Mouse (Mus musculus): ENCODE results near the gene Ddi2. TPM values are rescaled to one million over a fixed set of nuclear protein-coding genes. Genes with fewer than 3 reads are reported as not detected.
"Not testable (repeated sequence)": the region's sequence is repeated elsewhere in the genome, so short reads cannot be mapped to it uniquely, and the experiment has no call there.

The Ddi2 gene
- polyA plus RNA-seq (2016; fragmentation: Nextera tagmentation; extraction: Ambion mirVana), result 28.1 and 31.8 TPM in 2 replicates

GRCm38 (mm10) chr4:141722731-141723672 is at the start of gene Ddi2:
TSS of gene Ddi2 (minus strand) at chr4:141723419.
- H3K27me3 ChIP-seq (replicated peaks; ENCODE audit: low read depth, poor library complexity, severe bottlenecking), result no peaks in the 10 kb centered on the region
- under 1% methylated on average over 105 of the region's 105 CpGs for WGBS
- peak; percentile 94 for DNase-seq (ENCODE audit: low spot score)
- peaks cover 17% of the 10 kb centered on the region for H3K36me3 ChIP-seq (replicated peaks)
- peaks cover 29% of the 10 kb centered on the region for H3K4me1 ChIP-seq
- peak within 1 kb of the TSS; percentile 97 for H3K27ac ChIP-seq (replicated peaks)
- peak within 1 kb of the TSS; percentile 100 for H3K4me3 ChIP-seq
- H3K9me3 ChIP-seq, result no peaks in the 10 kb centered on the region

DNA sequence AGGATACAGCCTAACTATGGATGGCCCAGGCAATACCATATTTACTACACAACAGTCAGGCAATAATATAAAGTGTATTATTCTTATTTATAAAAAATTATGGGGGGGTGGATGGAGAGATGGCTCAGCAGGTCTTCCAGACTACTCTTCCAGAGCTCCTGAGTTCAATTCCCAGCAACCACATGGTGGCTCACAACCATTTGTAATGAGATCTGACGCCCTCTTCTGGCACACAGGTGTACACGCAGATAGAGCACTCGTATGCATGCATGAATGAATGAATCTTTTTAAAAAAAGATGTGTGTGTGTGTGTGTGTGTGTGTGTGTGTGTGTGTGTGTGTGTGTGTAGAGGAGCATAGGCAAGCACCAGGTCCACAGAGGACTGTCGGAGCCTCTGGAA is 49.8 kb upstream of the Ddi2 start:
- WGBS, result 80% methylated on average over 4 of the region's 4 CpGs
- not testable (repeated sequence) for H3K4me1 ChIP-seq; DNase-seq (ENCODE audit: low spot score); H3K9me3 ChIP-seq; H3K27me3 ChIP-seq (replicated peaks; ENCODE audit: low read depth, poor library complexity, severe bottlenecking); H3K27ac ChIP-seq (replicated peaks); H3K4me3 ChIP-seq
- H3K36me3 ChIP-seq (replicated peaks), result peaks cover 98% of the 10 kb centered on the region

DNA sequence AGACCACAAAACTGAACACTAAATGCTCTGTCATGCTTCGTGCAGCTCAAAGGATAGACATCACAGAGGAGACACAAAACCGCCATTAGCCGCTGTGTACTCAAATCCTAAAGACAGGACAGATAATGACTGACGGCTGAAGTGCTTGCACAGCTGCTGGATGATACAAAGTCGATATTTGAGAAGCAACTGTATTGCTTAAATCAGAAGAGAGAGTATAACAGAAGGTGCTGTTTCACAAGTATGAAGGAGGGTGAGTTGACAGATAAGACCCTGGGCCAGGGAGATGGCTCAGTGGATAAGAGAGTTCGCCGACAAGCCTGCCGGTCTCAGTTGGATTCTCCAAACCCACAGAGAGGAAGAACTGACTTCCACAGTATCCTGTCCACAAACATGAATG is 48.6 kb upstream of the Ddi2 start:
- Histone ChIP-seq H3K9me3 (no peaks in the 10 kb centered on the region), H3K27me3 (replicated peaks; ENCODE audit: low read depth, poor library complexity, severe bottlenecking) (no peaks in the 10 kb centered on the region), H3K4me1 (no peaks in the 10 kb centered on the region), H3K4me3 (no peak overlapping the region), H3K36me3 (replicated peaks) (peaks cover 99% of the 10 kb centered on the region), H3K27ac (replicated peaks) (no peak overlapping the region)
- 96% methylated on average over 8 of the region's 8 CpGs for WGBS
- DNase-seq (ENCODE audit: low spot score), result no peak

DNA sequence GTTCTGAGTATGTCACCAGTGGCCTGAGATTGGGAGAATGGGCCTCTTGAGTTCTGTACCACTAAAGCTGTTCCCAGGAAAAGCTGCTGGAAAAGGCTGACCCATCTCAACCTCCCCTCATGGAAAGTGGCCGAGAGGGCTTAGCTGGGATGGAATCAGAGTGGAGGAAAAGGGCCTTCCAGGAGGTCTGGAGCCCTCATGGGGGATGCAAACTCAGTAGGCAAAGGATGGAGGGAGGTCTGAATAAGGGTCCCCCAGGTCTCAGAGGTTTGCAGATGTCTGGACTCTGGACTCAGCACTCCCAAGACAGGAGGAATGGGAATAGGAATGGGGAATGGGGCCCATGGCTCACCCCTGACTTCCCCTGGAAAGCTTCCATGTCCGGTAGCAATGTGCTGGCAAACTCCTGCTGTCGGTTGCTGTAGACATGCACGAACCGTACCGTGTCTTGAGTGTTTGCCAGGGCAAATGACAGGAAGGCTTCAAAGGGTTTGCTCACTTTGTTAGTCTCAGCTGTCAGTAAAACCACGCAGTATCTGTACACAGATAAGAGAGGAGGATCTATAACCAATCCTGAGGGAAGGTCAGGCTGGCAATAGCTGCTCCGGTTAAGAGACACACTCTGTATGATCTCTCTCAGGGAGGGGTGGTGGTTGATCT is 46.4 kb upstream of the Ddi2 start:
- Histone ChIP-seq H3K9me3 (no peaks in the 10 kb centered on the region), H3K4me3 (no peak overlapping the region), H3K4me1 (no peaks in the 10 kb centered on the region), H3K36me3 (replicated peaks) (peaks cover 96% of the 10 kb centered on the region), H3K27ac (replicated peaks) (no peak overlapping the region), H3K27me3 (replicated peaks; ENCODE audit: low read depth, poor library complexity, severe bottlenecking) (no peaks in the 10 kb centered on the region)
- WGBS, result 95% methylated on average over 8 of the region's 8 CpGs
- DNase-seq (ENCODE audit: low spot score), result no peak

DNA sequence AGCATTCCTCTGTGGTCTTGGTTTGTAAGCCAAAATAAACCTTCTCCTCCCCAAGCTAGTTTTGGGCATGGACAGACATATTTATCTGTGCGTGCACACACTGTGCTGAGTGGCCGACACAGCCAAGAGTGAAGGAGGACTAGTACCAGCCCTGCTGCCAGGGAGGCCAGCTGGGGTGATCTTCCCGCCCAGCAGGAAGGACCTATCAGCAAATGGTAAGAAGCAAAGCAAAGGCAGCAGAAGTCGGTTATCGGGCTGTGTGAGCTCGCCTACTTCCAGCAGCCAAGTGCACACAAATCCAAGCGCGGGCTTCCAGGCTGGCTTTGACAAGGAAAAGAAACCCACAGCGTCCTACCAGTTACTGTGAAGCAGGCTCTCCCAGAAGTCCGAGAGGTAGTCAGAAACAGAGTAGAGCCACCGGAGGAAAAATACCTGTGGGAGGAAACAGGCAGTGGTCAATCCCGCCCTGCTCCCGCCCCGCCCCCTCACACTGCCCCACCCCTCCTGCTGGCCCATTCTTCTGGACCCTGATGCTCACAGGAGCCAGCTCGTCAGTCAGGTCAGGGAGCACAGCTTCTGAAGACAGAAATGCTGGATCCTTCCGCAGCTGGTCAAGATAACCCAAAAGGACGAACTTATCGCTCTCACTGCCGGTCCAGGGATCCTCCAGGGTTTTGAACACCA is 44.3 kb upstream of the Ddi2 start:
- no peak for DNase-seq (ENCODE audit: low spot score)
- no peak overlapping the region for H3K27ac ChIP-seq (replicated peaks)
- peaks cover 96% of the 10 kb centered on the region for H3K36me3 ChIP-seq (replicated peaks)

GRCm38 (mm10) chr4:141766668-141767352 is 43.6 kb upstream of the Ddi2 start:
- Histone ChIP-seq H3K4me3 (no peak overlapping the region), H3K36me3 (replicated peaks) (peaks cover 96% of the 10 kb centered on the region)
- no peak for DNase-seq (ENCODE audit: low spot score)

More for the DNA sequence above, 44.3 kb upstream of the Ddi2 start:
- 79% methylated on average over 19 of the region's 19 CpGs for WGBS
- no peak overlapping the region for H3K4me3 ChIP-seq
- H3K9me3 ChIP-seq, result no peaks in the 10 kb centered on the region
- no peaks in the 10 kb centered on the region for H3K27me3 ChIP-seq (replicated peaks; ENCODE audit: low read depth, poor library complexity, severe bottlenecking)
- H3K4me1 ChIP-seq, result no peaks in the 10 kb centered on the region

DNA sequence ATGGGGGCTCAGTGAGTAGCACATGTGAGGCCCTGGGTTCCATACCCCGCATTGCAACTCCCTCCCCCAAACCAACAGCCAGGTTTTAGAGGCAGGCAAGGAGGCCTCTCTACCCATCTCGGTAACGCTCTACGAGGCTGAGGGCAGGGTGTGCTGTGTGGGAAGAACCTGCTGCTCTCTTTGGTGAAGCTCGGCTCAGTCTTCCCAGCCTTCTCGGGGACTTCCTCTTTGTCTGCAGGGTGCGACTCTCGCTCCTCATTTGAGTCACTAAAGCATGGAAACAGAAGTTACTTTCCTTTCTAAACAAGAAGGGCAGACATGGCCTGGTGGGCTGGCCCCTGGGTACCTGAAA is 43.1 kb upstream of the Ddi2 start:
- Histone ChIP-seq H3K36me3 (replicated peaks) (peaks cover 95% of the 10 kb centered on the region), H3K4me1 (no peaks in the 10 kb centered on the region), H3K27me3 (replicated peaks; ENCODE audit: low read depth, poor library complexity, severe bottlenecking) (no peaks in the 10 kb centered on the region), H3K27ac (replicated peaks) (no peak overlapping the region), H3K4me3 (no peak overlapping the region), H3K9me3 (no peaks in the 10 kb centered on the region)
- 94% methylated on average over 8 of the region's 8 CpGs for WGBS
- DNase-seq (ENCODE audit: low spot score), result no peak

More at GRCm38 (mm10) chr4:141766668-141767352, 43.6 kb upstream of the Ddi2 start:
- Histone ChIP-seq H3K27me3 (replicated peaks; ENCODE audit: low read depth, poor library complexity, severe bottlenecking) (no peaks in the 10 kb centered on the region), H3K4me1 (no peaks in the 10 kb centered on the region), H3K9me3 (no peaks in the 10 kb centered on the region), H3K27ac (replicated peaks) (no peak overlapping the region)
- 84% methylated on average over 19 of the region's 19 CpGs for WGBS

DNA sequence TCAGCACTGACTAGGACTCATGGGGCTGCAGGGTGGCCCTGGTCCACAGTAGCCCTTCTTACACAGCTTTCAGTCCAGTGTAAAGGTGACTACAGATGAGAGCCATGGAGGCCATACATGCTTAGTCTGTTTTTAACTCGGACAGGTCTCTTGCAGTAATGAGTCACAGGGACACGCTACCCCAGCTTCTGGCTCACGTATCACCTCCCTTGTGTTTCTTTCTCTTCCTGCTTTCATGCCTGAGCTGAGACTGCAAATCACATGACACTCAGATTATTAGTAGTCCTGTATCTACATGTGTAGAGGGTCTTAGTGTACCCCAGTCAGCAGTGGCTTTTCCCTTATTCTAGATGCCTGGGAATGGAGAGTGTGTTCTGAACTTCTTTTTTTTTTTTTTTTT is 41.8 kb upstream of the Ddi2 start:
- Histone ChIP-seq H3K36me3 (replicated peaks) (peaks cover 92% of the 10 kb centered on the region), H3K4me1 (no peaks in the 10 kb centered on the region), H3K27me3 (replicated peaks; ENCODE audit: low read depth, poor library complexity, severe bottlenecking) (no peaks in the 10 kb centered on the region), H3K27ac (replicated peaks) (no peak overlapping the region), H3K4me3 (no peak overlapping the region), H3K9me3 (no peaks in the 10 kb centered on the region)
- DNase-seq (ENCODE audit: low spot score), result no peak
- whole genome bisulfite sequencing, result 95% methylated on average over 3 of the region's 3 CpGs

- no peak overlapping the region for H3K4me3 ChIP-seq
- H3K4me1 ChIP-seq, result no peaks in the 10 kb centered on the region
- no peaks in the 10 kb centered on the region for H3K27me3 ChIP-seq (replicated peaks; ENCODE audit: low read depth, poor library complexity, severe bottlenecking)
- no peak overlapping the region for H3K27ac ChIP-seq (replicated peaks)
- no peaks in the 10 kb centered on the region for H3K9me3 ChIP-seq
- DNase-seq (ENCODE audit: low spot score), result no peak
- whole genome bisulfite sequencing, result 92% methylated on average over 12 of the region's 12 CpGs
- H3K36me3 ChIP-seq (replicated peaks), result peaks cover 78% of the 10 kb centered on the region
Measured at GRCm38 (mm10) chr4:141763476-141763875, 40.3 kb upstream of the Ddi2 start.

DNA sequence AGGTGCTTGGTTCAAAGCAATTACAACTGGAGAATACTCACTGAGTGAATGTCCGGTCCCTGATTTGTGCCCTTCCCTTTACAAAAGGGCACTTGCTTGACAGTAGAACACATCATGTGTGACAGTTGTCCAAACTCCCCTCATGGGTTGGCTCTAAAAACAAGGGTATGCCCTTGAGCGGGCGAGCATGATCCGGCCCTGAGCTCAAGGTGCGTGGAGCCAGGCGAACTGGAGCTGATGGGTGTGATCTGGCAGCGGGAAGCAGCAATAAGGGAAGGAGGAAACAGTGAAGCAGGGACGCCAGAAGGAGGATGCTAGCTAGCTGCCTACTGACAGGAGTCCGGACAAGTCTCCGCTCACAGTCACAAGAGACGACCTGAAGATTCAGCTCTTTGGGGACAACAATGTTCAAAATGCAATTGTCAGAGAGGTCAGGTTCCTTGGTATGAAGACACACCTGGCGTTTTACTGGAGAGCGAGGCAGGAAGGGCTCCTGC is 38.9 kb upstream of the Ddi2 start:
- Histone ChIP-seq H3K4me1 (no peaks in the 10 kb centered on the region), H3K27me3 (replicated peaks; ENCODE audit: low read depth, poor library complexity, severe bottlenecking) (no peaks in the 10 kb centered on the region), H3K9me3 (no peaks in the 10 kb centered on the region), H3K27ac (replicated peaks) (no peak overlapping the region), H3K4me3 (no peak overlapping the region), H3K36me3 (replicated peaks) (peaks cover 64% of the 10 kb centered on the region)
- no peak for DNase-seq (ENCODE audit: low spot score)
- WGBS, result 93% methylated on average over 13 of the region's 13 CpGs

DNA sequence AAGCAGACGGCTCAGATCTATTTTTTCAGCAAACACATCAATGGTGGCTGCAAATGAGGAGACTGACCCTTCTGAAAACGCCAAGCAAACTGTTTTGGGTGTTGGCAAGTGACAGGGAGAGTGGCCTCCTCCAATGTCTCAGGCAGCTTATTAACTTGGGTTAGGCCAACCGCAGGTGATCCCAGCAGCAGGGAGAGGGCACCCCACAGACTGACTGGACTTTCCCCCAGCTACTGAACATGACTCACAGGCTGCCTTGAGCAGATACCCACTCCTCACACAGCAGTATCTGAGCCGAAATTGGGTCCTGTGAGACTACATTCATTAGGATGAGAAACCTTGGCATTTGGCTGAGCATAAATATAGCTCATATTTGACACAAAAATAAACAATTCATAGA is 37.7 kb upstream of the Ddi2 start:
- no peaks in the 10 kb centered on the region for H3K9me3 ChIP-seq
- no peak for DNase-seq (ENCODE audit: low spot score)
- H3K27me3 ChIP-seq (replicated peaks; ENCODE audit: low read depth, poor library complexity, severe bottlenecking), result no peaks in the 10 kb centered on the region
- H3K4me3 ChIP-seq, result no peak overlapping the region
- WGBS, result 85% methylated on average over 4 of the region's 4 CpGs
- H3K27ac ChIP-seq (replicated peaks), result no peak overlapping the region
- peaks cover 52% of the 10 kb centered on the region for H3K36me3 ChIP-seq (replicated peaks)
- no peaks in the 10 kb centered on the region for H3K4me1 ChIP-seq

Data from embryonic facial prominence, embryonic 10.5 days (tissue).